Mouse (Mus musculus) megakaryocyte, adult 5-6 weeks (primary cell): Measurements from ENCODE around the gene Cacybp. TPM values are rescaled to one million over a fixed set of nuclear protein-coding genes. Genes with fewer than 3 reads are reported as not detected.
A peak's percentile ranks its signal among the peaks of the same experiment; 100 is the strongest.

Experiments
- ATAC-seq: 2 replicates; pipeline ENCODE4 v1.8.0; 2016; ENCODE audit warnings: mild to moderate bottlenecking, inconsistent platforms; ENCODE audit not compliant: poor library complexity, severe bottlenecking
- total RNA-seq, 2 experiments: library from RNA; stranded (forward) in 1 of 2; stranded (reverse) in 1 of 2; fragments of 153-499, 151-499 nt in 1 of 2; fragments of 221-1000, 200-1000 nt in 1 of 2; gene quantifications; 2 replicates each; pipeline versions ENCODE4 v1.2.3 to v1.2.4; 2015 to 2017

The Cacybp gene
- total RNA-seq (2015) (122 and 129 TPM in 2 replicates), total RNA-seq (2017) (122 and 124 TPM in 2 replicates)

DNA sequence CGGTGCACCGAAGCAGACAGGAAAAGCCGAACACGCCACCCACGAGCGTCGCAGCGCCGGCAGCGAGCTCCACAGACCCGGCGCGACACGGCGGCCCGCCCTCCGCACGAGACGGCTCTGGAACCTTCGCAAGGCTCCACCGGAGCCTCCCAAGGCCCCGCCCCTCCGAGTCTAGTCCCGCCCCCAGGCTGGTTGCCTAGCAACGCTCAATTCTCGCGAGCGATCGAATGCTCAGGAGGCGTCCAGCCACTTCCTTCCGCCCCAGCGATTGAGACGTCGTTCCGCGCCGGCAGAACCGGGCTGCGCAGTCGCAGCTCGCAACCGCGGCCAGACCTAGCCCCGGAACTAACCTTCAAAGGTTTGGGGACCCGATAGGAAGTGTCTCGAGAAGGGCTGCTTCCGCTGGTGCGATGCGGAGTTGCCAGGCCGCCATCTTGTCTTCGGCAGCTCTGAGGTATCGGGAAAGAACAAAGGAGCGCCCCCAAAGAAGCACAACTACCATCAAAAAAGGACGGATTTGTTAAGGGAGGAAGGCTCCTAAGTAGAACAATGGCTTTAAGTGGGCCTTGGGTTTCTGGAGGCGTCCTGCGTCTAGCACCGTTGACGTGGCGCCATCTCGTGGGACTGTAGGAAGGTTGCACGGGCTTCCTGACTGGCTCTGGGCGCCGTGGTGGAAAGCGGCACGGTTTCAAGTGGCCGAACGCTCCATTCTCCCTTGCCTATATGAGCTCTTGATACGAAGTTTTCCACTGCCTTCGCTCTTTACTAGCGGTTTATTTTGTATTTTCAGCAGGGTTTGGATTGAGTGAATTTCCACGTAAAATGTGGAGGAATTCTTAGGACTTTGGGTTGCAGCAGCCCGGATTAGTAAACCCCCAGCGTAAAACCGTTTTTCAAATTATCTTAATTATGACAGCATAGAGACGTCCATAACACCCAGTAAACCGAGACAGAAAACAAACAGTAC, at the start of gene Cacybp:
Gene Cacybp, minus strand, starts transcription at position 173 of the 967 bp plus-strand sequence.
- peak; percentile 87 for ATAC-seq

DNA sequence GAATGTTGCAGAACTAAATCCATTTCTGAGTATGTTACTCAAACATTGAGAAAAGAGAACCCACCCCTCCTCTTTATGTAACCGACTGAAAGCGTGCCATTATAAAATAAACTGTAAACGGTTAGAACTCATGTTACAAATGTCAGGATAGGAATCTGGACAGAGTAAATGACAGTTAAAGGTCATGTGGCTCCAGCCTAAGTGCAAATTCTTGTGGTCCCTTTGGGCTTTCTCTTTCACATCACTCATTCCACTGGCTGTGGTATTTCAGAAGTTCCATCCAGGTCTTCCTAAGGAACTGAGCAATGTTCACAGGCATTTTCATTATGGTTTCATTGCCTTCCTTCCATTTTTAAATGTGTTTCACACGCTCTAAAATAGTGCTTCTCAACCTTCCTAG, 49.7 kb upstream of the Cacybp start:
- no peak for ATAC-seq

DNA sequence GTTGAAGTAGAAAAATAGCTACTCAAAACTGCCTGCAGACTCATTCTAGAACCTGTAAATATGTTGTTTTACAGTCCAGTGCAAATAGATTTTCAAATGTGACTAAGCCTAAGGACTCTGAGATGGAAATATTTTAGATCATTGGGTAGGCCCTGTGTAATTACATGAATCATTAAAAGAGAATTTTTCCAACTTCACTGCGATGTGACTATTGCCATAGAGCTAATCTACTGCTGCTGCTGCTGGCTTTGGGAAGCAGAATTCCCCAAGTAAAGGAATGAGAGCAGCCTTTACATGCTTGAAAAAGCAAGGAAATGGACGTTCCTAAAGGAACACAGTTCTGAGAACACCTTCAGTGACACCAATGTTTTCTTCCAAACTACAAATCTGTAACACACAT, 49.2 kb upstream of the Cacybp start:
- ATAC-seq: no peak

DNA sequence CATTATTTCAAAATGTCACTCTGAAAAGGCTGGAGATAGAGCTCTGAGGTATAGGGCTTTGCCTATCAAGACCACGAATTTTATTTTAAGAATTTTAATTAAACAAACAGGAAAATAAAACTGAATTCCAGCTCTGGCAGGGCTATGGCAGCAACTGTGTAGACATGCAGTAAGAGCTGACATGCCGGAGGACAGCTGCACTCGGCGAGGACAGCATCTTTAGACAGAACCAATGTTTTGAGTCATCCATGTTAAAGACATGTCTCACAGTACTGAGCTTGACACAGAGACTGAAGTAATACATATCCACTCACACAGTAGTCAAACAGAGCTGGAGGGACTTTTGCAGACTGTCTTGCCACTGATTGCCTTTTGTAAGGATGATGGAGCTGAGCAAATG, 47.9 kb upstream of the Cacybp start:
- ATAC-seq: no peak

DNA sequence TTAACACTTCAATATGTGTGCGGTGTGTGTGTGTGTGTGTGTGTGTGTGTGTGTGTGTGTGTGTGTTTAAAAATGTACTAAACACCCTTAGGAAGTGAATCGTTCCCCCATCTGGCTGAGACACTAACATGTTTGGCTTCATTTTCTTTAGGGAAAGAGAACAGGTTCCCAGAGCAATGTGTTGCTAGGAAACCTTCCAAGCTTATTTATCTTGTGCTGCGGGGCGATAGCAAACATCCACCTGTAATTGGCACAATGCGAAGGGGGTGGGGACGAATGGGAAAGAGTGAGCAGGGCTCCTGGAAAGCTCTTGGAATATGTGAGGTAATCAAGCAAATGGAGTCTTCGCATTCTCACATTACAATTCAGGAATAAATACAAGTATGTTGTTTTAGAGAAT, 47.2 kb upstream of the Cacybp start:
- no peak for ATAC-seq

DNA sequence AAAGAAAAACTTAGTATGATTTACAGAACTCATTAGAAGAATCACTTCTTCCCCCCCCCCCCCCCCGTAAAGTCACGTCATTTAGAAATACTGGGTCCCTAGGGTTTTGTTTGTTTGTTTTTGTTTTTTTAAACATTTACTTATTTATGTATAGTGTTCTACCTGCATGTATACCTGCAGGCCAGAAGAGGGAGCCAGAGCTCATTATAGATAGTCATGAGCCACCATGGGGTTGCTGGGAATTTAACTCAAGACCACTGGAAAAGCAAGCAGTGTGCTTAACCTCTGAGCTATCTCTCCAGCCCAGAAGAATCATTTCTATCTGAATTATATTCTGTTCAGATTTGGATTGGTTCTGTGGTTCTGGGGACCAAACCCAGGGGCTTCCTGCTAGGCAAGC, 40.4 kb upstream of the Cacybp start:
- ATAC-seq: no peak

DNA sequence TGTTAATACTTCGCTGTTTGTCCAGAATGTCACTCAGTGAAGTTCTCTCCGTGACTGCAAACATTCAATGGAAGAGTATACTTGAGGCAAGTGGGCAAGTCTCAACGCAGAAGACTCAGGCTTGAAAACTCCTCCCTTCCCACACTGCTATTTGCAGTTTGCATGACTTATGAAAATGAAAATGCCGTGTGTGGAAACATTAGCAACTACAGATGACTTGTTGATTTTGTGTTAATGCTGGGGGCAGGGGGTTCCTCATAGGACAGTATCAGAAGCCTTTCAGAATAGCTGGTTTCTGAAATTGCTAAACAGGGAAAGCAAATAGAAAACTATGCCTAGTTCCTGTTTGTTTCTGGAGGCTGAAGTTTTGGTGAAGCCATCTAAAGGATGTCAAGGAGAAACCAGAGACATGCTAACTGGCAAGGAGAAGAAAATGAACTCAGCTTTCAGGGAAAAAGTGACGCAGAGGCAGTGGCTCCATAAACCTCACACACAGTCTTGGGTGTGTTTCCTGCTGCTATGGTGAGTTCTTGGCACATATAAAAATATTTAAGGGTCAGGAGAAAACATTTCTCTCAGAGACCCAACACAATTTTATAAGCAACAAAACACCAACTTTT, 38.8 kb upstream of the Cacybp start:
- peak; percentile 88 for ATAC-seq

DNA sequence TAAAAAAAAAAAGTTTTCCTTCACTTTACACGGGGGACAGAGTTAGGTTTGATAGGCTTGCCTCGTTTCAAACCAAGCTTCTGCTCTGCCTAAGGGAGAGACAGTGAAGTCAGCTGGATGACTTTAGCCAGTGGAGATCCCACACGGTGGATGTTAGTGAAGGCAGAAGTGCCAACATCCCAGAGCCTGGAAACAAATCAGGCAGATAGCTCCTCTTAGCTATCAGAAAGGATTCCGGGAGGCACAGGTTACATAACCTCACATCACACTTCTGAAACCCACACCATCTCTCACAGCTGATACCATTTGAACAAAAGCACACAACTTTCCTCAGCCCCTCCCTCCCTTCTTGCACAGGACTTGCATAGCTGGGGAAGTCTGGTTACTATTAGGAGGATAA, 38.1 kb upstream of the Cacybp start:
- no peak; the same call in 1 of the 2 replicates for ATAC-seq

DNA sequence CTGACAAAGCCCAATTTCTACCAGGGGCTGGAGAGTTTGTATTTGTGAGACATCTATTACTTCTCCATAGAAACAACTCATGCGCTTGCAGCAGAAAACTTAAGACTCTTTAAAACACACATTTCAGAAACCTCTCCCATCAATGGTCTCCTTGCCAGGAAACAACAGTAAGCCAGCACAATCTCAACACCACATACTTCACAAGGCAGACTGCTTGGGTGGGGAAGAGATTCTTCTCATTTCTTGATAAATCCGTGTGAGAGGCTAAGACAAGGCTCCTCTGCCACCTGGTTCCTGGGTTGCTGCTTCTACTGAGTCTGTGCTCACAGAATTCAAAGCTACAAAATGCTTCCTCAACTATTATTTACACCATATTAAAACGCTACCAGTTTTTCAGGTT, 37.1 kb upstream of the Cacybp start:
- no peak for ATAC-seq

DNA sequence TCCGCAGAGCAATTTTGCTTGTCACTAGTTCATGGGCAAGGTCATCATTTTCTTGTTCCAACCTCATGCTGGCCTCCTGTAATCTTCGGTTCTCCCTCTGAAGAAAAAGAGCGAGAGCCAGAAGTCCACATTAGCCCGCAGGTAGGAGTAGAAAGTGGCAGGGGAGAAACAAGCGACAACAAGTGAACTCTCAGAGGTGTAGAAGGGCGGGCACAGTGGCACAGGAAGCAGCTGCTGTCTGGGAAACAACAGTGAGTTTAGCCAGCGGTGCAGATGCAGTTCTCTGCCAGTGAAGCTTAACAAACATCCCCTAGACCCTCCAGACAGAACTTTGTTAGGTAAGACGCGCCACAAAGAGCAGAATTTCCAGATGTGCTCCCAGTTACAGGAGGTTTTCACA, 34.8 kb upstream of the Cacybp start:
- no peak for ATAC-seq

DNA sequence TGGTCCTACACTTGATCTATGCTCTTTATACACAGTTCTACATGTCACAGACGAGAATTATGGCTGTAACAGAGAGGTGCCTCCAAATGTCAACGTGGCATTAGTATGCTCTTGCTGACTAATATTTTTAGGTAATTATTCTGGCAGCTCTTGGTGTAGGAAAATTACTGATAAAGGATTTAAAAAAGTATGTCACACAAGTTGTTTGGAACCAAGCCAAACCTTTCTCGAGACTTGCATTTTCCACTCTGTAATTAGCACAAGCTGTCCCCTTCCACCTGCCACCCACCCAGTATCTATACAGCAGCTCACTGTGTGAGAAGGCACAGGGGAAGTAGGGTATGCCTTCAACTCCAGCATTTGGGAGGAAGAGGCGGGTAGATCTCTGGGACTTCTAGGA, 34.2 kb upstream of the Cacybp start:
- no peak for ATAC-seq

DNA sequence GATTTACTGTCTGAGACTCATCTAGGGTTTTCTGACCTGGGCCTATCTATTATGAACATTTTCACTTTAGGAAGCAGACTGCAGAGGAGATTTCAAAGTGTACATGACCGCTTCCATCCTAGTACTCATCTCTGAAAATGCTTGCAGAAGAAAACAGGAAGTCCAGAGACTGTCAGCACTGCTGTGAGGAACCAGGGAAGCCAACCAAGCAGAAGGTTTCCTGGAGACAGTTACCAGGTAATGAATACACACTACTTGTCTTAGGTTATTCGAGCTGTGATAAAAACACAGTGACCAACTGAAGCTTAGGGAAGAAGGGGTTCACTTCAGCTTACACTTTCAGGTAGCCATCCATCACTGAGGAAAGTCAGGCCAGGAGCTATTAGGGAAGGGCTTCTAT, 33.3 kb upstream of the Cacybp start:
- ATAC-seq: peak; percentile 88

DNA sequence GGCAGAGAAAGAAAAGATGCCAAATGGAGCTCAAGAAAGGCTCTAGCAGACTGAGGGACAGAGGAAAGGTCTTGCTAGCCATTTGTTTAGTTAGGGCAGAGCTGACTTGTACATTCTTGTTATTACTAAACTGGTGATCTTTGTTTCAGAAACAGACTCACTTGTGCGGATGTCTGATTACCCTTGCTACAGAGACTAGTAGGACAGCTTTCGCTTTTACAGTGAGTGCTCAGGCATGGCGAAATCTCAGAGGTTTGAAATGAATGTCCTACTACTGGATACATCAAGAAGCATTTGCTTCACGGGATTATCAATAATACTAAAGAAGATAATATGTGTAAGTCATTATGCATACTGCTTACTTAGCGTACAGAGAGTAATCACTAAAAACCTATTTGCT, 32.0 kb upstream of the Cacybp start:
- no peak for ATAC-seq

DNA sequence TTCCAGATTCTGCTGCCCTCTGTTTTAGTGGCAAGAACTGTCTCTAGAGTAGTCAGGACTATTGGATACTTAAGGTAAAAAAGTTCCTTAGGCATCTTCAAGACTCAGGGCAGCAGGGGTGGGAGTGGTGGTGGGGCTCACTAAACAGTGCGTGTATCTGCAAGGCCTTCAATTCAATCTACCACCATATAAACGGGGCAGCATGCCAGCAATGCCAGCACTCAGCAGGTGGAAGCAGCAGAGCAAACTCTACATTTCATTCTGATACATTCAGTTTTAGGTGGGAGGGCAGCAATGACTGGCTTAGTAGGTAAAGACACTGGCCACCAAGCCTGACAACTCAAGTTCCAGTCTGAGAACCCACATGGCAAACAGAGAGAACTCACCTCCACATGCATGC, 27.4 kb upstream of the Cacybp start:
- no peak for ATAC-seq

DNA sequence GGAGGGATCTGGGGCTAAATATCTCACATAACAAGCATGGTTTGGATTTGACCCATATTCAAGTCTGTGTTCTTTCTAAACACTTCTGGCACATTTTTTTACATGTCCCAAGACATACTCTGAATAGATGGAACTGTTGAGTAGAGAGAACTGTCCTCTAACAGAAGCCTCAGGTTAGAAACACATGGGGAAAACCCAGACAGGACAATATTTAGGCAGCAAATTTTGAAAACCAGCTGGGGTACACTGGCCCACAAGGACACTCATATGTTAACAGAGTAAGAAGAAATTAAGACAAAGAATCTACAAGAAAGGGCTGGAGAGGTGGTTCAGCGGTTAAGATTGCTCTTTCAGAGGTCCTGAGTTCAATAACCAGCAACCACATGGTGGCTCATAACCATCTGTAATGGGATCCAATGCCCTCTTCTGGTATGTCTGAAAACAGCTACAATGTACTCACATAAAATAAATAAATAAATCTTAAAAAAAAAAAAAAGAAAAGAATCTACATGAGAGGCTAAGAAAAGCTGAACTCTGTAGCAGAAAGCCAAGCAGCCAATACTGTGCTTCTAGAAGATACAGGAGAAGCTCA, 26.3 kb upstream of the Cacybp start:
- no peak for ATAC-seq

DNA sequence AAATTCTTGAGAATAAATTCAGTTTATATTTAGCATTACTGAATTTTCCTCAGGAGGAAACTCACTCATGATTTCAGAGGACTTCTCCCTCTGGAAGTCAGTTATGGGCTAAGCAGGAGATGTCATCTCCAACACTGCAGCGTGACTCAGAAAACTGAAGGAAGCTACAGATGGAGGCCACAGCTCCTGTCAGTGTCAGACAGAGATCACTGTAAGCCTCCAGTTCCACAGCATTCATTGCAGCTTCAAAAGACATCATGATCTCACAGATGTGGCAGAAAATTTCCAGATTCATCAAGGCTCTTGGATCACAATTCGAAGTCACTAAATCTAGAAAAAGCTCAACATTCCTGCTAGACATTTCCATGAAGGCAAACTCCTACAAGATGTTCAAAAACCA, 25.3 kb upstream of the Cacybp start:
- no peak for ATAC-seq

DNA sequence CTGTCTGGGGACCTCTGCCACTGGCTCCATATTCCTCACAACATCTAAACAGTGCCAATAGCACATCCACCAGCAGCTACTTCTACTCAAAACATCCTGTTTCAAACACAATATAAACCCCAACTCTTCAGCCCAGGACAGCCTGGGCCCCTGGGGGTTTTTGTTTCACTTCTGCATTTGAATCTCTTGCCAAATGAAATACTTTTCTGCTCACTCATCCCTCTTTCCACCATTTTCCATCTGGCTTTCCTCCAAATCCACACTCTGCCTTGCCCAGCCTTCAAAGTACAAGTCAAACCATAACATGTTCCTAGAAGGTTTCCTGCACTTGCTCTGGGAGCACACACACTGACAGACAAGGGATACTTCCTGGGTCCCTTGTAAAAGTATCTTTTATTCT, 21.2 kb upstream of the Cacybp start:
- ATAC-seq: peak; percentile 95

DNA sequence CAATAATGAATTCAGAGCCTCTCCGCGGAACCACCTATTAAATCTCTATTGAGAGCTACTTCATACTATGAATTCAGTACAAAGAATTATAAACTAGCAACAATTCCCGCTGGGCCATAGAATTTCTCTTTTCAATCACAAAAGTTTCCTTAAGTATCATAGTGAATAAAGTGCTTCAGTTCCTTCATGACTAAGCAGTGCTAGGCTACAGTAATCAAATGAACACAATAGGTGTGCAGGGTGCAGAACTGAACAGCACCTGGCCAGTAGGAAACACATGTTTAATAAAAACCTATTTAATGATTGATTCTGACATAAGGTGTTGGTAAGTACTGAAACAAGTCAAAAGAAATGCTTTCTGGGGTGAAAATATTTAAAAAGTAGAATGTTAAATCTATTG, 19.4 kb upstream of the Cacybp start:
- ATAC-seq: no peak

DNA sequence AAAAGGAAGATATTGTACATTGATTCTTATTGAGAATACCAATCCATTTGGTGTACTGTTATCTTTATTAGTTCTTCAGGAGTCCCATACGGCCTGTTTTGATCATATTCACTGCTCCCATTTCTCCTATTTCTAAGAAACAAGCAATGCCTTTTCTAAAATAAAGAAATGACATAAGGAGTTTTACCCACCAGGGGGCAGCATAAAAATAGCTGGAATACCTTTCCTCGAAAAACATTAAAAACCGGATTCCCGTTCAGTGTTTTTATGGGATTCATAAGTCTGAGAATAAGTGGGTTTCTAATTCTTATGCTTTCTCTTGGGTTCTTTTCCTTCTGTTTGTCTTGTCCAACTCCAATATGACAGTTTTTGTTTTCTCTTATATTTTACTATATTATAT, 18.3 kb upstream of the Cacybp start:
- no peak for ATAC-seq

DNA sequence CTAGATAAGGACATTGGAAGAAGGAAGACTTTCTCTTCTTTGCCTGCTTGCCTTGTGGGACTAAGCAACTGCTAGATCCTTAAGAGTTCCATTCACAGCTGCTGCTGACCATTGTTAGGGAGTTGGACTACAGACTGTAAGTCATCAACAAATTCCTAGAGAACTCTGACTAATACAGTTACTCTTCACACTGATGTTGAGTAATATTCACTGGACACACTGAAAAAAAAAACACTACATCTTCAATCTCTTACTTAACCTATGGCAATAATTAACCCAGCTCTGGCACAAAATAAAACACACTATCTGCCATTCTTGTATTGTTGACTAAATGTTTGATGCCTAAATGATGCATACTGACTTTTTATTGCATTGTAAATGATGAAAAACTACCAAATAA, 15.2 kb upstream of the Cacybp start:
- ATAC-seq: no peak

DNA sequence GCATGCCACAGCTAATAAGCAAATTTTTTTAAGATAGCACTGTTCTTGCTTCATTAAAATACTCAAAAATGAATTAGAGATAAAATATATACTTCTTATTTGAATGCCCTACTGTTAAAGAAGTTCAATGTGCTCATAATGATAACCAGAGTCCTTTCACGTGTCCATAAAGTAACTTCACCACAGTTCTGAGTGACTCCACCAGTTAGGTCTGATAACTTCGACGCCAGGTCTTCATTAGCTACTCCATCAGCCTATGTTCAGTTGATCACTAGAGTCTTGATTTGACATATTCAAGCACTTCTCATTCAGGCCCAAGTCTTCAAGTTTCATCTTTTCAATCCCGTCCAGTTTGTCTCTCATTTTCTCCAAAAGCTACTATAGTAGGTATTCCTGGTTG, 14.5 kb upstream of the Cacybp start:
- no peak for ATAC-seq

DNA sequence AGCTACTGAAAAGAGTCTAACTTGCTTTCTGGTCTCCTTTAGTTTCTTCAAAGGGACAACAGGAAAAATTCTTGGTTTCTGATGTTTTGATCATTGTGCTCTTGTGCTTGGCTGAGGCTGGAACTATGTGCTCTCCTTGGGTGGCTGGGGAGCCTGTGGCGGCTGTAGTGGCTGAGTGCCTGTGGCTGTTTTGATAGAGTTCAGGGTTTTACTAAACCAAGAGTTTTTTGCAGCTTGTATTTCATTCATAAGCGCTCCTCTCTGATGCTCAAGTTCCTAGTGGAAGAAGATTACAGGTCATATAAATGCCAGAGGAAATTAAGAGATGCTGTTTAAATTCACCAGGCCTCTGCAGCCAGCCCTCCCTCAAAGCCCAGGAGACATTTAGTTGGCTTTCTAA, 11.4 kb upstream of the Cacybp start:
- no peak for ATAC-seq
